Mouse (Mus musculus): ENCODE results near the gene Lgals9.

The Lgals9 gene

DNA sequence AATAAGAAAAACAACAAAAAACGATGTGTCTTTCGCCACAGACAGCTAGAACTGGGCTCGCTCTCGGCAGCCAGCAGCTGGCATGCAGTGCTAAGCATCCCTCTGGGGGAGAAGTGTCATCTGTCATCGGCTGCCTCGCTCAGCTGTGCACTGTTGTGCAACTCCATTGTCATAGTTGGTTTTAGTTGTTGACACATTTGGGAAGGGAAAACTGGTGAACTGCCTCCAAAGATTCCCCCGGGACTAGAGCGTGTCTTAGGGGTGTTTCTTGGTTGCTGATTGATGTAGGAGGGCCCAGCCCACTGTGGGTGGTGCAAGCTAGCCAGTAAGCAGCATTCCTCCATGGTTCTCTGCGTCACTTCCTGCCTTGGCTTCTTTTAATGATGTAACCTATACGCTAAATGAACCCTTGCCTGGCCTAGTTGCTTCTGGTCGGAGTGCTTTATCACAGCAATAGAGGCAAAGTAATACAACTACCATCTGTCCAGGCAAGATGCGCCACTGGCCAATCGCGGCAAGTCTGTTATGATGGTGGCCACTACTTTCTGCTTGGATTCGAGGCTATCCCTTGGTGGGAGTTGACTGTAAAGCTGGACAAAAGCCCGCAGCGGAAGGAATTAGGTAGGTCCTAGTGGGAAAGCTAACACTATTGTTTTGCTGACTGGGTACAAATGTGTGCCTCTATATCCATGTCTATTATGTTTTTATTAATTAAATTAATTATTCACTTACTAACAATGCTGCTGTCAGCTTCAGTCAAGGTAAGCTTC lies 11.2 kb downstream of the Lgals9 start:
- peak; percentile 50 for DNase-seq (ENCODE audit: low spot score)

DNA sequence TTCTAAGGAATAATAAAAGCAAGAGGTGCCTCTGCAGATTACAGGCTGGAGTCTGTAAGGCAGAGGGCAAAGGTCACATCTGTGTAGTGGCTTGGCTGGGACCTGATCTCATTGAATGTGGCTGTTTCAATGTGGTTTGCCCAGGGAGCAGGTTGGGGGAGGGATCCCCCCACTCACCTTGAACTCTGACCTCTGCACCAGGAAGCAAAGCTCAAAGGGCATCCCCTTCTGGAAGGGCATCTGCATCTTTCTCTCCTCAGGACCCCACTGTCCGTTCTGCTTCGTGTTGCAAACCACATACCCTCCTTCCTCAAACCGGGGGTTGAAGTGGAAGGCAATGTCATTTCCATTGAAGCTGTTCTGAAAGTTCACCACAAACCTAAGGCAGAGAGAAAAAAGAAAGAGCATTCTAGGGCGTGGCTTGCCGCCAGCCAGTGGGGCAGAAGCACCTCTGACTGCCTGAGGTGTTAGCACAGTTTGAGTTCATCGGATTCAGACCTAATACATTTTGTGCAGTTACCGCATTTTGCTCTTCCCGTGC lies 11.9 kb downstream of the Lgals9 start:
- DNase-seq (ENCODE audit: low spot score): peak; percentile 71

GRCm38 (mm10) chr11:78972328-78972727 lies 12.4 kb downstream of the Lgals9 start:
- no peak for DNase-seq (ENCODE audit: low spot score)

GRCm38 (mm10) chr11:78971746-78972145 lies 13.0 kb downstream of the Lgals9 start:
- DNase-seq (ENCODE audit: low spot score): no peak

DNA sequence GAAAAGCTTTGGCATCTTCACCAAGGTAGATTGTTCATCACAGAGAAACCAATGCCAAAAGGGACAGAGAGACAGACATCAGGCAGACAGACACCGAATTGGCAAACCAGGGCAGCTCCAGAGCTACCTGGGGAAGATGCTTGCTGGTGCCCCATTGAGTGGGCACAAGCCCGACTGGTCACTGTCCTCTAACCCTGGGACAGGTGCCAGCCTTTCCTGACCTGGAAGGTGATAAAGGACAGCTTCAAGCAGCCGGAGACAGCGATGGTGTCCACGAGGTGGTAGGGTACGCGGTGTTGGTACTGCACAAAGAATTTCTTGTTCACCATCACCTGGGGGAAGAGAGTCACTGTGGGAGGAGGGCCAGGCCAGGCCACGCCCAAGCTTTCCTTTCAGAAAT lies 13.7 kb downstream of the Lgals9 start:
- DNase-seq (ENCODE audit: low spot score): no peak

DNA sequence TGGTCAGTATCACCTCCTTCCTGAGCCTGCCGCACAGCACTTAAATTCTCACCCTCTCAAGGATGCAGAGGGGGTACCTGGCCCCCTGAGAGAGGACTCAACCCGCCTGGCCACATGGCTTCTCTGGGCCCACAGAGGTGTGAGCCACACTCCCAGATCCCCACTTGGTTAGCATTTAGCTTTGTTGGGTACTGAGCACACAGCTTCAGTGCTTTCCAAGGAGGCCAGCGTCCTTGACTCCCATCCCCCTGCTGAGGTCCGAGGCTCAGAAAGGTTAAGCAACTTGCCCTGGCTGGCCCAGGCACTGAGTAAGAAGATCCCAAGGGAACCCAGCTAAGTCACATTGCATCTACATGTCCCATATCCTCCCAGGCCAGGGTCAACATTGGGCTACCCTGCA lies 16.6 kb downstream of the Lgals9 start:
- no peak for DNase-seq (ENCODE audit: low spot score)

DNA sequence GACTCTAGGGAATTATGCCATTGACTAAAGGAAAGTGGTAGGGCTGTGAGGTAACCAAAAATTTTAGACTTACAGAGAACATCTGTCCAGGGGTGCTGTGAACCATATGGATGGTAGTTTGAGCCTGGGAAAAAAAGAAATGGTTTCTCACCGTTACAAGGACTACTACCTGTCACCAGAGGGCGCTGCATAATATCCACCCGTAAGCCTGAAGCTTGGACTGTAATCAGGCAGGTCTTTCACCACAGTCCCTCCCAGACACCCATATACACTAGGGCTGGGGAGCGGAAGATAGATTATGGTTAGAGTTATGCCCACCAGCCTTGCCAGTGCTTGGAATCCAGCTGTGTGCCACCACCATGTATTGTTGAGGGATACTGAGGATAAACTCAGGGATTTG lies 17.4 kb downstream of the Lgals9 start:
- DNase-seq (ENCODE audit: low spot score): peak; percentile 78

DNA sequence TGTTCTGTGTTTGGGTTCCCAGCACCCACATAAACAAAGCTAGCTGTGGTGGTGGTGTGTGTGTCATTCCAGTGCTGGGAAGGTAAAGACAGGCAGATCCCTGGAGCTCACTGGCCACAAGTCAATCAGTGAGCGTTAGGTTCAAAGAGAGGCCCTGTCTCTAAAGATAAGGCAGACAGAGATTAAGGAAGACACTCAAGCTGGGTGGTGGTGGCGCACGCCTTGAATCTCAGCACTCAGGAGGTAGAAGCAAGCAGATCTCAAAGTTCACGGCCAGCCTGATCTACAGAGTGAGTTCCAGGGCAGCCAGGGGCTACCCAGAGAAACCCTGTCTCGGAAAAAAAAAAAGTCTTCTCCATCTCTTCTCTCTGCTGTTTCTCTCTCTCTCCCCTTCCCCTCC lies 23.5 kb downstream of the Lgals9 start:
- DNase-seq (ENCODE audit: low spot score): no peak

DNA sequence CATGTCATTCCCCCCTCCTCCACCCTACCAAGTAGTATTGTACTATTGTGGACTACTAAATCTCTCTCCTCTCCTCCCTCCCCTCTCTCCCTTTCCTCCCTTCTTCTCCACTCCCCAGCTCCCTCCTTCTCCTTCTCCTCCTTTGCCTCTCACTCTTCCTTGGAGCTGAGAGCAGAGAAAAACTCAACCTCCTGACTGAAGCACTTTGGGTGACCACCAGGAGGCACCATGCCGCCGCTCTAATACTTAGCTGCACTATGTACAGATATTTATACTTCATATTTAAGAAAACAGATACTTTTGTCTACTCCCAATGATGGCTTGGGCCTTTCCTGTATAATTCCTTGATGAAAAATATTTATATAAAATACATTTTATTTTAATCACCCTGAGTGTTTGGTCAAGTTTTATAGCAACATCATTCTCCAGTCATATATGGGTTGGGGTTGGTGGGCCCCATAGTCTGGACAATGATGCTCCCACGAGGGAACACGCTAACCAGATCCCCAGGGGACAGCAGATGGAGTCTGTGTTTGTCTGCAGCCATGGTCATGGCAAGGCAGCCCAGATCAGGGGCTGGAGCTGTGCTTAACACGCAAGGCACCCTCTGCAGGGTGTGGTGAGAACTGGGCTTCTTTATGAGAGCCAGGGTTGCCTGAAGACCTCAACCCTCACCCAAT lies 24.8 kb downstream of the Lgals9 start:
- DNase-seq (ENCODE audit: low spot score): peak; percentile 26

GRCm38 (mm10) chr11:78959367-78959766 lies 25.4 kb downstream of the Lgals9 start:
- DNase-seq (ENCODE audit: low spot score): no peak

- peak; percentile 88 for DNase-seq (ENCODE audit: low spot score)
These were observed 28.5 kb downstream of the Lgals9 start for GRCm38 (mm10) chr11:78956260-78956659.

DNA sequence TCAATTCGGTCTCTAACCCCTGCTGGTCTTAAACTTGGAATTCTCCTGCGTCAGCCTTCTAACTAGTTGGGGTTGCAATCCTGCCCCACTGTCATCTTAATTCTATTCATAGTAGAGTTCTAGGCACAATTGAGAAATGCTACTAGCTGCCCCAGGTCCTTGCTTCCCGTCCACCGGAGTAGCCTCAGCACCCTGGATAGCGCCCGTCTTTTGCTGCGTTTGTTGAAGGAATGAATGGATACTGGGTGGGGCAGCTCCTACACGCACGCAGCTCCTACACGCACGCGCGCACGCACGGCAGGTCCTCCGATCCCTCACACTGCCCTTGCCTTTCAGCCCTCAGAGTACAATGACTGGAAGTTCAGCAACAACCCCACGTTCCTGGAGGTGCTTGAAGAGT lies 32.3 kb downstream of the Lgals9 start:
- DNase-seq (ENCODE audit: low spot score): peak; percentile 74

DNA sequence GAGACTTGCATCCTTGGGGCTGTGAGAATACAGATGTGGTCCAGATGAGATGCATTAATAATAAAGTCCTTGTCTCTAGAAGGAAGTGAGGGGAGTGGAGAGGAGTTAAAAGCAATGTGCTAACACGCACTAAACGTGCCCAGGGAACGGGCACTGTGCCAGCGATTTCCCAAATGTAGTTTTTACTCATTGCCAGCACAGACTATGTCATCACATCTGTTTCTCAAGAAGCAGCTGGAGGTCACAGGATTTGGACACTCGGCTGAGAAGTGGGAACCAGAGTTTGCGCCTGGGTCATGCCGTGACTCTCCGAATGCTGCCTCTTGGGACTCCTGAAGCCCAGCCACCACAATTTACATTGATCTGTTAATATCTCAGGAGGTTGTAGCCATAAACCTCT lies 34.4 kb downstream of the Lgals9 start:
- no peak for DNase-seq (ENCODE audit: low spot score)

DNA sequence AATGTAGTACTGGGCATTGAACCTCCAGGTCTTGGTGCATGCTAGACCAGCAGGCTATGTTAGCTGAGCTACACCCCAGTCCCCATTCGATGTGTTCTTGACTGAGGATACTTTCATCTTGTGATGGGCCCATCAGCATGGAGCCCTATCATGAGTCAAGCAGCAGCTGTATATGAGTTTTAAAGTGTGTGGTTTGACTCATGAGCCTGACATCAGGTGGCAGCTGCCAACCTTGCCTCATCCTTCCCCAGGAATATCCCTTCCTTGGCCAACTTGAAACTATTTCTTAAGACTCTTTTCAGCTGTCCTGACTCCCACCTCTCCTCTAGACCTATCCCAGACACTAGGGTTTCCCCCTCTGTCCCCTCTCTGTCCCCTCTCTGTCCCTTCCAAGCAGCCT lies 41.7 kb downstream of the Lgals9 start:
- DNase-seq (ENCODE audit: low spot score): no peak

DNA sequence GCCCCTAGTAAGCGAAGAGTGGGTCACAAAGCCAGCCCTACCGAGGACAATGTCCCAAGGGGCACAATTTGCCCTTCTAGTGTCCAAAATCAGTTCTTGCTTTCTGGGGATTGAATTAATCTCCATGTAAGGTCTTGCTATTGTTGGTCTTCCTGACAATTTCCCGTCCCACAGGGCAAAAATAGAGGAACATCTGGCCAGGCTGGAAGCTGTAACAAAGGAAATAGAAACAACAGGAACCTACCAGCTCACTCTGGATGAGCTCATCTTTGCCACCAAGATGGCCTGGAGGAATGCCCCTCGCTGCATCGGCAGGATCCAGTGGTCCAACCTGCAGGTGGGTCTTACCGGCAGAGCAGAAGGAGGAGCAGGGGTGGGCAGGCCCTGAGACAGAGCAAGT lies 49.6 kb downstream of the Lgals9 start:
- DNase-seq (ENCODE audit: low spot score): no peak

DNA sequence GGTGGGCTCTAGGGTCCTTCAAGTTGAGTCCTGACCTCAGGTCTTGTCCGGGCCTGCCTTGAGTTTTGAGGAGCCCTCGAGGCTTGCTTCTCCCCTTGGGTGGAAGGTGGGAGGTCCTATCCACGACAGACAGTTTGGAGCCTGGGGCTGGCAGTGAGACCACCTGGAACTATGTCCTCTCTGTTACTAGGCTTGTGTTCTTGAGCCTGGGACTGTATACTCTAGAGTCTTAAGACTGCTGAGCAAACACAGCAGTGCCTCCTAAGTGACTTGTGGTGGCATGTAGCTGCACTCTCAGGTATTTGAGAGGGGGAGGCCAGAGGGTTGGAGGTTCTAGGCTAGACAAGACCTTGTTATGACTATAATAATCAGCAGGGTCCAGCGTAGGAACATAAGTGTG lies 50.0 kb downstream of the Lgals9 start:
- no peak for DNase-seq (ENCODE audit: low spot score)

DNA sequence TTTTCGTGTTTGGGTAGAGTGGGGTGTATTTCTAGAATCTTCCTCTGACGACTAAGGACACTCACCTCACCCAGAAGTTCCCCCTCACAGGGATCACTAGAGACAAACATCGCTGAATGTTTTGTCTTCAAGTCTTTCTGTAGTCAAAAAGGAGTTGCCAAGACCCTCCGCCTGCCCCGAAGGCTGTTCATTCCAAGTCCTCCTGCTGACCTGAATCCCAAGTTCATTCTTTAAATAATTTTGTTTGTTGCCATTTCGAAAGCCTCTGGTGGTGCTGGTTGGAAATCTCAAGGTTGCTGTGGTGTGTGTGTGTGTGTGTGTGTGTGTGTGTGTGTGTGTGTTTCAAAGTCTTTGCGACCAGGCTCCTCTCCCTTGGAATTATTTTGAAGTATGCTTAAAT lies 50.4 kb downstream of the Lgals9 start:
- DNase-seq (ENCODE audit: low spot score): no peak

- DNase-seq (ENCODE audit: low spot score): no peak
These were observed 55.4 kb downstream of the Lgals9 start for GRCm38 (mm10) chr11:78929345-78929744.

- peak; percentile 60 for DNase-seq (ENCODE audit: low spot score)
These were observed 59.8 kb downstream of the Lgals9 start for GRCm38 (mm10) chr11:78924916-78925315.

DNA sequence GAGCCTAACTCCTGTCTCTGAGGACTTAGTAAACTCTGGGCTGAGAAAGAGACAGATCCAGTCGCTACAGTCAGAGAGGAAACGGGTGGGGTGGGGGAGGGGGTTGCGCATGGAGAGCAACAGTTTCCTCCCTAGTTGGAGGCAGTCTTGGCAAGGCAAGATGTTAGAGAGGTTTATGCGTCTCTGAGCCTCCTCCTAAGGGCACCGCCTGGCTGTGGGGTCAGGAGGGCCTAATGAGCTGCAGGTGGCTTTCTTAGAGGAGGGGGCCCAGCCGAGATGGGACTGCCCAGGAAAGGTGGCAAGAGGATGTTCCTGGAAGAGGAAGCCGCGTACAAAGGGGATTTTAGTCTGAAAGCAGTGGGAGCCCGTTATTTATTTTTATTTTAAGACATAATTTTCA lies 60.6 kb downstream of the Lgals9 start:
- DNase-seq (ENCODE audit: low spot score): peak; percentile 42

GRCm38 (mm10) chr11:78922678-78923407 lies 61.9 kb downstream of the Lgals9 start:
- DNase-seq (ENCODE audit: low spot score): peak; percentile 70

DNA sequence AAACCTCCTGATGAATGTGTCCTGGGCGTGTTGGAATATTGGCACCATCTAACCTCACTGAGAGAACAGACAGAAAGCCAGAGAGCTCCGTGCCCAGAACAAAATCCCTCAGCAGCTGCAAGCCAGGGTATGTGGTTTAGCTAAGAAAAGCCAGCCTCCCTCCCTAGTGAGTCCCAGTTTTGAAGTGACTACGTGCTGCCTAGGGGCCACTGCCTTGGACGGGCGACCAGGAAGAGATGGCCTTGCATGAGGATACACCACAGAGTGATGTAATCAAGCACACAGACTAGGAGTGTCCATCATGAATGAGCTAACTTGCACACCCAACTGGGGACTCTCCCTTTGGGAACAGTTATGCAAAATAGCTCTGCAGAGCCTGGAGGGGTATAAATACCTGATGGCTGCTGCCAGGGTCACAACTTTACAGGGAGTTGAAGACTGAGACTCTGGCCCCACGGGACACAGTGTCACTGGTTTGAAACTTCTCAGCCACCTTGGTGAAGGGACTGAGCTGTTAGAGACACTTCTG lies 64.3 kb downstream of the Lgals9 start, which contains the start of gene Nos2:
Gene Nos2, plus strand, starts transcription at position 377 of the 529 bp plus-strand sequence.
- no peak for DNase-seq (ENCODE audit: low spot score)

All from embryo, embryonic 10.5 days (tissue).